In genomic region chr3:147132830-147133229, GRCm38 (mm10) we compare ENCODE assay signal across 28 mouse cellular contexts.
A peak's percentile ranks its signal among the peaks of the same experiment; 100 is the strongest.
DNase-seq lines count a peak whose midpoint lies in the region; ATAC-seq and TF ChIP-seq lines count a peak whose summit lies in the region.
"Had no signal": no experiment of that assay in that cellular context is flagged by ENCODE, and none has a peak within 500 bp of the region (broad histone marks: within the 10 kb centered on the region; RNA-seq: fewer than 3 reads in every experiment).

No protein-coding gene starts in this region.

- peak; percentile 7 to 59 for DNase-seq in adrenal gland, adult (ENCODE audit: inconsistent age in 2 of 2, low spot score in 1 of 2)
- no peak for DNase-seq in adrenal gland, adult 8-10 months
- peak; percentile 12 for DNase-seq in forebrain, postnatal 0 days
- peak; percentile 5 for DNase-seq in adrenal gland, postnatal 25 days
- no peak for DNase-seq in MN1 (ENCODE audit: low spot score)
- DNase-seq in heart, adult 9 months (ENCODE audit: low spot score in 2 of 2), result no peak
- DNase-seq: cerebellum, adult 18-20 months; cerebellum, postnatal 10 days; gastrocnemius, postnatal 36 days; heart, adult 18-20 months; heart, postnatal 10 days; kidney, adult 18-20 months; kidney, postnatal 36 days; lung, postnatal 36 days; thymus, adult 2 months; thymus, postnatal 36 days had no signal

- 60% methylated on average over 13 of the region's 13 CpGs for WGBS in forebrain, postnatal 0 days
- 77% methylated on average over 13 of the region's 13 CpGs for WGBS in forebrain, embryonic 15.5 days
- WGBS in midbrain, embryonic 15.5 days, result 40% methylated on average over 13 of the region's 13 CpGs

- no peak overlapping the region for H3K4me3 ChIP-seq in forebrain, postnatal 0 days (ENCODE audit: low read depth, low read length)
- H3K4me3 ChIP-seq in forebrain, embryonic 15.5 days, result no peak overlapping the region
- no peak overlapping the region for H3K4me3 ChIP-seq in midbrain, embryonic 15.5 days
- H3K4me3 ChIP-seq: erythroblast, embryonic 14.5 days; heart, embryonic 13.5 days; kidney, embryonic 15.5 days; layer of hippocampus, adult 2 months; left cerebral cortex, adult 2 months; limb, embryonic 13.5 days; lung, embryonic 15.5 days had no signal

- no peaks in the 10 kb centered on the region for H3K9me3 ChIP-seq in forebrain, postnatal 0 days (ENCODE audit: low read length)
- no peaks in the 10 kb centered on the region for H3K9me3 ChIP-seq in forebrain, embryonic 15.5 days
- H3K9me3 ChIP-seq in midbrain, embryonic 15.5 days, result no peaks in the 10 kb centered on the region
- H3K9me3 ChIP-seq: heart, embryonic 13.5 days; kidney, embryonic 15.5 days; limb, embryonic 13.5 days; lung, embryonic 15.5 days had no signal

- H3K4me1 ChIP-seq in forebrain, postnatal 0 days (ENCODE audit: insufficient read depth), result no peaks in the 10 kb centered on the region
- peaks cover 5% of the 10 kb centered on the region; the same call in 1 of the 2 replicates for H3K4me1 ChIP-seq in forebrain, embryonic 15.5 days
- peaks cover 5% of the 10 kb centered on the region; the same call in 1 of the 2 replicates for H3K4me1 ChIP-seq in midbrain, embryonic 15.5 days
- H3K4me1 ChIP-seq: heart, embryonic 13.5 days; kidney, embryonic 15.5 days; limb, embryonic 13.5 days; lung, embryonic 15.5 days had no signal

- no peak for TF ChIP-seq CTCF in forebrain, postnatal 0 days (IDR thresholded peaks at IDR 0.05; ENCODE audit: low read depth)

- no peak overlapping the region for H3K27ac ChIP-seq in forebrain, postnatal 0 days (ENCODE audit: low read depth, low read length)
- H3K27ac ChIP-seq in forebrain, embryonic 15.5 days (replicated peaks), result no peak overlapping the region
- H3K27ac ChIP-seq in midbrain, embryonic 15.5 days, result 0 out of 2 replicates have a peak overlapping the region, but pooled peaks have one; percentile 1
- H3K27ac ChIP-seq: heart, embryonic 13.5 days; kidney, embryonic 15.5 days; layer of hippocampus, adult 2 months; left cerebral cortex, adult 2 months; limb, embryonic 13.5 days; lung, embryonic 15.5 days had no signal

- H3K9ac ChIP-seq in forebrain, postnatal 0 days, result no peak overlapping the region
- H3K9ac ChIP-seq in forebrain, embryonic 15.5 days (replicated peaks), result no peak overlapping the region
- no peak overlapping the region for H3K9ac ChIP-seq in midbrain, embryonic 15.5 days
- H3K9ac ChIP-seq: heart, embryonic 13.5 days; kidney, embryonic 15.5 days; limb, embryonic 13.5 days; lung, embryonic 15.5 days had no signal

- no peaks in the 10 kb centered on the region for H3K36me3 ChIP-seq in forebrain, postnatal 0 days (ENCODE audit: insufficient read depth)
- no peaks in the 10 kb centered on the region for H3K36me3 ChIP-seq in forebrain, embryonic 15.5 days
- H3K36me3 ChIP-seq in midbrain, embryonic 15.5 days (replicated peaks), result no peaks in the 10 kb centered on the region
- H3K36me3 ChIP-seq: heart, embryonic 13.5 days; kidney, embryonic 15.5 days; limb, embryonic 13.5 days; lung, embryonic 15.5 days had no signal

- no peaks in the 10 kb centered on the region for H3K27me3 ChIP-seq in forebrain, postnatal 0 days (ENCODE audit: insufficient read depth, low read length)
- H3K27me3 ChIP-seq in forebrain, embryonic 15.5 days, result no peaks in the 10 kb centered on the region
- no peaks in the 10 kb centered on the region for H3K27me3 ChIP-seq in midbrain, embryonic 15.5 days (replicated peaks)
- H3K27me3 ChIP-seq: CH12.LX; heart, embryonic 13.5 days; kidney, embryonic 15.5 days; limb, embryonic 13.5 days; lung, embryonic 15.5 days had no signal

- H3K4me2 ChIP-seq in forebrain, postnatal 0 days (ENCODE audit: low read depth), result no peak overlapping the region
- H3K4me2 ChIP-seq in forebrain, embryonic 15.5 days (replicated peaks), result no peak overlapping the region
- no peak overlapping the region for H3K4me2 ChIP-seq in midbrain, embryonic 15.5 days
- H3K4me2 ChIP-seq: heart, embryonic 13.5 days; kidney, embryonic 15.5 days; limb, embryonic 13.5 days; liver, embryonic 11.5 days; lung, embryonic 15.5 days had no signal

- ATAC-seq in forebrain, postnatal 0 days, result peak; percentile 53; the same call in 1 of the 2 replicates
- ATAC-seq in forebrain, embryonic 15.5 days (replicated peaks), result no peak
- ATAC-seq in midbrain, embryonic 15.5 days (replicated peaks), result peak; percentile 72
- ATAC-seq: hindbrain, embryonic 16.5 days had no signal

Comparison
In these comparisons a context has a peak if more than half of its experiments do, and no peak if none do; other contexts are left out.
1. DNase-seq: peak in adrenal gland, adult (2 of 2), forebrain, postnatal 0 days (single experiment) and adrenal gland, postnatal 25 days (single experiment); none in adrenal gland, adult 8-10 months (single experiment), MN1 (single experiment) and heart, adult 9 months (0 of 2).